Mouse (Mus musculus) liver, adult 2 months (tissue): ENCODE results near the gene Tjp3. TPM values are rescaled to one million over a fixed set of nuclear protein-coding genes. Genes with fewer than 3 reads are reported as not detected.

Source experiments
- DNase-seq: peaks from one replicate; pipeline ENCODE4 v3.0.0-alpha.2; 2011; ENCODE audit warnings: low read depth, low spot score; ENCODE audit errors: extremely low read depth
- H3K27ac ChIP-seq: fragments of 200-500 bp; replicated peaks from 2 replicates; pipeline ENCODE4 v1.5.1; 2012; ENCODE audit warnings: low read depth, mild to moderate bottlenecking, control low read depth, inconsistent platforms, low read length; ENCODE audit not compliant: insufficient read depth
- H3K27me3 ChIP-seq: fragments of 200-500 bp; 2 replicates; pipeline ENCODE4 v1.6.1; 2012; ENCODE audit warnings: mild to moderate bottlenecking, moderate library complexity, low read length, inconsistent platforms; ENCODE audit not compliant: control insufficient read depth, insufficient read depth
- H3K36me3 ChIP-seq: fragments of 200-500 bp; 2 replicates; pipeline ENCODE4 v1.6.1; 2012; ENCODE audit warnings: low read length, inconsistent platforms; ENCODE audit not compliant: control insufficient read depth, insufficient read depth
- H3K4me1 ChIP-seq: fragments of 200-500 bp; 2 replicates; pipeline ENCODE4 v1.6.1; 2011; ENCODE audit warnings: low read length; ENCODE audit not compliant: control insufficient read depth, insufficient read depth
- H3K4me3 ChIP-seq: fragments of 200-500 bp; 2 replicates; pipeline ENCODE4 v1.5.1; 2011; ENCODE audit warnings: low read depth, mild to moderate bottlenecking, control low read depth, low read length, moderate library complexity; ENCODE audit not compliant: insufficient read depth
- H3K79me2 ChIP-seq: fragments of 200-500 bp; 2 replicates; pipeline ENCODE4 v1.6.1; 2012; ENCODE audit warnings: inconsistent platforms, mild to moderate bottlenecking, low read length, moderate library complexity; ENCODE audit not compliant: control insufficient read depth, insufficient read depth
- H3K9ac ChIP-seq: fragments of 200-500 bp; 2 replicates; pipeline ENCODE4 v1.6.1; 2012; ENCODE audit warnings: low read depth, mild to moderate bottlenecking, control low read depth, inconsistent platforms, low read length
- CTCF ChIP-seq: fragments of 200-500 bp; IDR thresholded peaks from 2 replicates; pipeline ENCODE4 v1.5.1; 2011; ENCODE audit warnings: low read depth, low read length, control low read depth
- POLR2A ChIP-seq: fragments of 200-500 bp; IDR thresholded peaks from 2 replicates; pipeline ENCODE4 v1.6.1; 2011; ENCODE audit warnings: low read length, control low read depth; ENCODE audit not compliant: insufficient read depth; ENCODE audit errors: extremely low read depth
- WGBS: fragments of 180-500 bp; shearing (Covaris S2); methylation state at CpG from one replicate; pipeline ENCODE4 v1.1.7; 2018; 5-methylcytosine and 5-hydroxymethylcytosine counted together
- polyA plus RNA-seq: library from polyadenylated mRNA; depleted of rRNA; stranded (reverse); fragments of >200 nt; gene quantifications from 2 replicates; pipeline ENCODE4 v1.2.3, GENCODE M21; 2012
- total RNA-seq: library from RNA; depleted of rRNA; stranded (reverse); fragments of >200 nt; gene quantifications from 2 replicates; pipeline ENCODE4 v1.2.3, GENCODE M21; 2014

The Tjp3 gene
- total and polyA plus RNA-seq, 2 experiments: 7.6 to 24.2 TPM

DNA sequence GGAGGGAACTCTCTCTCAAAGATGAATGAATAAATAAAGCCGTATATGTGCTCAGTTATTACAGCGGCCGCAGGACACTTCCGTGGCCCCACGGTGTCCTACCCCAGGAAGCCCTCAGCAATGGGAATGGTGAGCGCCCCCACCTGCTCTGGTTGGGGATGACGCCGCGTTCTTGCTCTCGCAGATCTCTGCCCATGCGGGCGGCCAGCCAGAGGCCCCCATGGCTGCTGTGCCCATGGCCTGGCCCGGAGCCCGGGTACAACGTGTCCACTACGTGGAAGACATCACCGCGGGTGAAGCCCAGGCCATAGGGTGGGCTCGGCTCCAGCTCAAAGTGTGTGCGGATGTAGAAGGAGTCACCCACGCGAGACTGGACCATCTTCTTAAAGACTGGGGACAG is 13.7 kb downstream of the Tjp3 start:
- 89% methylated on average over 22 of the region's 22 CpGs for WGBS
- no peaks in the 10 kb centered on the region for H3K27me3 ChIP-seq
- H3K9ac ChIP-seq: no peak overlapping the region
- H3K4me3 ChIP-seq: no peak overlapping the region
- TF ChIP-seq CTCF (0 out of 2 replicates have a peak, but pooled peaks have one; percentile 3), POLR2A (no peak)
- H3K27ac ChIP-seq: no peak overlapping the region
- no peak for DNase-seq
- H3K36me3 ChIP-seq: peaks cover 2% of the 10 kb centered on the region; the same call in 1 of the 2 replicates
- no peaks in the 10 kb centered on the region for H3K79me2 ChIP-seq
- H3K4me1 ChIP-seq: no peaks in the 10 kb centered on the region

DNA sequence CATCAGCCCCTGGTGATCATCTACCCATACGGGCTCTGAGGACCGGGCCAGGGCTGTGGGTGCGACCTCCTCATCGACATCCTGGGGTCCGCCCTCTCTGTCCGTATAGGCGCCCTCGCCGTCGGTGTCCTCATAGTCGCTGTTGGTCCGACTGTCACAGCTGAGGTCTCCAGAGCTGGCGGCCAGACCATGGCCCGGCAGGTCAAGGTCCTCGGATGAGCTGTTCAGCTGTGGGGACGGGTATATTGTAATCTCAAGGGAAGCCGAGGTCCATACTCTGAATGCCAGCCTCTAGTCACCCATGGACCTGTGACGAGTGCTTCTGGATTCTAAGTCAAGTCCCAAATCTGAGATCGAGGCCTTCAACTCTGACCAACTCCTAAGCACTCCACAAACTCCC is 17.5 kb downstream of the Tjp3 start:
- Histone ChIP-seq H3K36me3 (peaks cover 2% of the 10 kb centered on the region; the same call in 1 of the 2 replicates), H3K9ac (no peak overlapping the region), H3K4me1 (peaks cover 8% of the 10 kb centered on the region), H3K27ac (no peak overlapping the region), H3K27me3 (no peaks in the 10 kb centered on the region), H3K4me3 (no peak overlapping the region), H3K79me2 (peaks cover 8% of the 10 kb centered on the region)
- 88% methylated on average over 19 of the region's 19 CpGs for WGBS
- TF ChIP-seq CTCF (no peak), POLR2A (no peak)
- DNase-seq: no peak

- peaks cover 2% of the 10 kb centered on the region; the same call in 1 of the 2 replicates for H3K36me3 ChIP-seq
- no peak for DNase-seq
- 95% methylated on average over 21 of the region's 21 CpGs for WGBS
These were observed 19.0 kb downstream of the Tjp3 start for GRCm38 (mm10) chr10:81272356-81272755.

GRCm38 (mm10) chr10:81268643-81269412 is 22.6 kb downstream of the Tjp3 start:
- peak overlapping the region; percentile 86 for H3K27ac ChIP-seq
- 64% methylated on average over 16 of the region's 16 CpGs for WGBS
- TF ChIP-seq CTCF (no peak), POLR2A (no peak)

More at GRCm38 (mm10) chr10:81272356-81272755, 19.0 kb downstream of the Tjp3 start:
- Histone ChIP-seq H3K27ac (no peak overlapping the region), H3K4me1 (peaks cover 8% of the 10 kb centered on the region), H3K27me3 (no peaks in the 10 kb centered on the region), H3K4me3 (no peak overlapping the region), H3K79me2 (peaks cover 12% of the 10 kb centered on the region), H3K9ac (no peak overlapping the region)
- TF ChIP-seq CTCF: no peak
- TF ChIP-seq POLR2A: no peak

DNA sequence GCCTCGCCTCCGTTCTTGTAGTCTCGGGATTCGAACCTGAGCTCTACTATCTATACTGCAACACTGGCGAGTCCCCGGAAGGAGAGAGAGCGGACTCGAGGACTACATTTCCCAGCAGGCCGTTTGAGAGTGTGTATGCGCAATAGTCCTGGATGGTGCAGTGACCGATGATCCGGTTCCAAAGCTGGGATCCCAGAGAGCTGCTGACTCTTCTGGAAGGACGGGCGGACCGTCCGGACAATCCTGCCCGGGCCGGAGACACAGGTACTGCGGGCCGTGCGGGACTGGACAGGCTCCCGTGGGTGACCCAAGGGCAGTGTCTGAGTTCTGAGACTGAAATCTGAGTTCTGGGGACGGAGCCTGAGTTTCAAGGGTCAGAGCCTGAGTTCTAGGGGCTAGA is 23.3 kb downstream of the Tjp3 start:
- peaks cover 8% of the 10 kb centered on the region for H3K4me1 ChIP-seq
- H3K79me2 ChIP-seq: peaks cover 12% of the 10 kb centered on the region
- peaks cover 2% of the 10 kb centered on the region; the same call in 1 of the 2 replicates for H3K36me3 ChIP-seq
- peak overlapping the region; percentile 86 for H3K27ac ChIP-seq
- no peaks in the 10 kb centered on the region for H3K27me3 ChIP-seq
- H3K4me3 ChIP-seq: peak overlapping the region; percentile 76
- no peak for TF ChIP-seq CTCF
- peak; percentile 93 for TF ChIP-seq POLR2A
- 2% methylated on average over 23 of the region's 23 CpGs for WGBS
- peak; percentile 93 for DNase-seq
- peak overlapping the region; percentile 88 for H3K9ac ChIP-seq

More at GRCm38 (mm10) chr10:81268643-81269412, 22.6 kb downstream of the Tjp3 start:
- Histone ChIP-seq H3K4me3 (peak overlapping the region; percentile 76), H3K79me2 (peaks cover 12% of the 10 kb centered on the region), H3K36me3 (peaks cover 2% of the 10 kb centered on the region; the same call in 1 of the 2 replicates), H3K4me1 (peaks cover 8% of the 10 kb centered on the region), H3K27me3 (no peaks in the 10 kb centered on the region), H3K9ac (peak overlapping the region; percentile 88)
- DNase-seq: no peak
